Mouse (Mus musculus) embryonic fibroblast, embryonic 13.5 days (primary cell): ENCODE data around the gene 5730522E02Rik.

Experiments
- CTCF ChIP-seq: IDR thresholded peaks from 2 replicates; pipeline ENCODE4 v1.5.1; 2011; ENCODE audit warnings: mild to moderate bottlenecking, control low read depth, low read length, moderate library complexity, borderline replicate concordance; ENCODE audit not compliant: insufficient read depth
- POLR2A ChIP-seq: IDR thresholded peaks from 2 replicates; pipeline ENCODE4 v1.6.1; 2011; ENCODE audit warnings: low read depth, mild to moderate bottlenecking, control low read depth, low read length, moderate library complexity

DNA sequence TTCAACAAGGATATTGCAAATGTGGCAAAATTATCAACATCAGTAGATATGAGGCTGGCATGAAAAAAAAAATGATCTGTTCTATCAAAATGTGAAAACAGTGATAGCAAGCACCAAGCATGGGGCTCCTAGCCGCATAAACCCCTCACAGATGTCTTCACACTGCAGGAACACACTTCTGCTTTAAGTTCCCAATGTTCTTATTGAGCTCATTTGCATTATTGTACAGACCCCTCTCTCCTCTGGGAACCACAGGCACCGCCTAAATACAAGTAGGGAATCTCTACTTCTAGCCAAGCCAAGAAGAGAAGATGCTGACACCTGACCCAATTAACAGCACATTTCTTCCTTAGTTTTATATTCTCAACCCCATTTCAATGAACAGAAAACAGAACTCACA is 105.9 kb downstream of the 5730522E02Rik start:
- TF ChIP-seq CTCF (no peak), POLR2A (no peak)
